Mouse (Mus musculus): ENCODE data around the gene Slc10a2. TPM values are rescaled to one million over a fixed set of nuclear protein-coding genes. Genes with fewer than 3 reads are reported as not detected.
"Not testable (repeated sequence)": the region's sequence is repeated elsewhere in the genome, so short reads cannot be mapped to it uniquely, and the experiment has no call there.

Slc10a2 gene
- not detected for total RNA-seq (2021)
- long read RNA-seq, experiment 1, result 0 reads
- long read RNA-seq, experiment 2, result 0 reads

DNA sequence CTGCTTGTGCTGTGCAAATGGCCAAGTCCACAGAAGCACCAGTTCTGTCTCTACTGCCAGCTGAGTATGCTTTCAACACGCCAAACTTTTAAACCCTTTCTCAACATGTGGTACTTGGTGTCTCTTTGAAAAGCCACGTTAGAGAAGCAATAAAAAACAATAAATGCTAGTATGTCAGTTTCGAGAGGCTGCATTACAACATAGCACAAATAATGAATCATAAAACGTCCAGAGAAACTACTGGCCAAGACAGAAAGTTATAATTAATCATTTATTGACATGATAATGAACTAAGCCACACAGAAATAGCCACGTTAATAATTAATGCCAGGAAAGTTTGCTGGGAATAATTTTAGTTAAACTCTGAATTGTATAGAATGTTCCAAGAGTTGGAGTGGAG is at the start of gene Slc10a2:
TSS of gene Slc10a2 (minus strand) at position 166 of the 400 bp plus-strand sequence.
- DNase-seq, result no peak
- intact Hi-C loops (cut with DNase I; ENCODE audit: low total_unique reads), result no loop called here

DNA sequence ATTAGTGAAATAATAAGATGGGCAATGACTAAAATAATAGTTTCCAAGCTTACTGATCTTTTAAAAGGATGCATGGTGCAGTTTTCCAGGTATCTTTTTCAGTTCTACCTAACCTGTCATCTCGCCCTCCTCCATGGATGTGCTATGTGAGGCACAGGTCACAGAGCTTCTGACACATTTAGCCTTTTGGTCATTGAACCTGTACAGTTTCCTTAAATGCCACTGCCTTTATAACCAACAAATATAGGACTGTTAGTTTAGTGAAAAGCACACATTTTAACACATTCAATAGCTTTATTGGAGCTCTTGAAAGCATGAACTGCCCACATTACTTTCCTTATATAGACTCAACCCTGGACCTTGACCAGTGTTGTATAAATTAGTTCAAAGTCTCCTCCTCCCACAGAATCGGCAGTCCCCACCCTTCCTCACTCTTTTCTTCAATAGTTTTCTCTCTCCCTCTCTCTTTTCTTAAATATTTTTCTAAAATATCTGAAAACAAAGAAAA is 24.2 kb upstream of the Slc10a2 start:
- DNase-seq, result no peak

DNA sequence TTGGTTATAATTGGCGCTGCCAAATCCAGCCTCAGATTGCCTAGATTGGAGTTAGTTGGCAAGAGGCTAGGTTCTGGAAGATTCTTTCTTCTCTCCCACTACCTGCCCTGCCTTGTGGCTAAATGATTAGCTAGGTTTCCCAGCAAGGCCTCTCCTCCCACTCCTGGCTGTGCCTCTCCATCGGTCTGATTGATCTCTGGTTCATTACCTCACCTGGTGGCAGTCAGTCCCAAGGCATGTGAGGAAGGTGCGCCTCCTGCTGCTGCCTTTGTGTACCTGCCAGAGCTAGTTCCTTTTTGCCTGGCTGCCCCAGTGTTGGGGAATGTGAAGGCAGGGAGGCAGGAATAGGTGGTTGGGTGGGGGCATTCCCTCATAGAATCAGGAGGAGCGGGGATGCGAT is 1.7 kb upstream of the Slc10a2 start:
- intact Hi-C loops (cut with DNase I; ENCODE audit: low total_unique reads), result no loop called here
- no peak for DNase-seq

More for the DNA sequence above, 24.2 kb upstream of the Slc10a2 start:
- intact Hi-C loops (cut with DNase I; ENCODE audit: low total_unique reads), result no loop called here

GRCm38 (mm10) chr8:5095392-5095791 is 9.8 kb downstream of the Slc10a2 start:
- DNase-seq, result no peak
- intact Hi-C loops (cut with DNase I; ENCODE audit: low total_unique reads), result no loop called here

DNA sequence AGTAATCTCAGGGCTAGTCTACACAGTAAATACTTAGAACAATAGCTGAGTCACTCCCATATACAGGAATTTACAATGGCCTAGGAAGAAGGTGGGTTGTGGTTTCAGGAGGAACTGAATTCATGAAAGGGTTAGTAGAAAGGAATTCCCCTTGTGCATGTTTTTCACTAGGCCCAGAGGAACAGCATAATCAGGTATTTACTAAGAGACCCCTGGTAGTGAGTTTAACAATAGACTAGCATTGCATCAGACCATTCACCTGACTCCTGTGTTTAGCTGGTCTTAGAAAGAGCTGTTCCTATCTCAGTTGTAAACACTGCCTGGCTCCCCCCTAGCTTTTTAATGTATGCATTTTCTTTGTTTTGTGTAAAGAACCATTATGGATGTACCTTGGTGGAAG is 11.2 kb downstream of the Slc10a2 start:
- intact Hi-C loops (cut with DNase I; ENCODE audit: low total_unique reads), result not testable (repeated sequence)

DNA sequence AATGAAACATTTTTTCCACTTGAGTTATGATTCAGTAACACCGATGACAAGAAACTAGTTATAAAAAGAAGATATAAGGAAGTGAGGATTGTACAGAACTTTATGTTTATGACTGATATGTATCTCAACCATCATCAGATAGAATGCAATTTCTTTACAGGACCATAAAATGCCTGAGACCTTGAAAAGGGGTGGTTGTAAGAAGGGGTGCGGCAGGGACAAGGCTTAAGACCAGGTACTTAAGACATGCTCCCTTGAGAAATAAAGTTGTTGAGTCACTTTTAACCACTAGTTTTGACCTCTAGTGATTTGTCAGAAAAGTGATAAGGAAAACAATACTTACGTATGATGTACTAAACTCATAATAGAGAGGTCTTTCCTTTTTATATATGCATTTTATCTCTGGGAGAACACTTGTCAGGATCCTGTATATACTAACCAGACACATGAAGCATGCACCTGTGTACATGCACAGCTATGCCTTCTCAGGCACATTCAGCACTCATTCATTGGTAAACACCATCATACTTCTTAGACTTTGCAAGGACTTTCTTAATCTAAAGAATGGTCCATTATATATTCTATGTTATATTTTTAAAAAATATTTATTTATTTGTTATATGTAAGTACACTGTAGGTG is 31.4 kb downstream of the Slc10a2 start:
- no peak for DNase-seq
- intact Hi-C loops (cut with DNase I; ENCODE audit: low total_unique reads), result no loop called here

More for the DNA sequence above, 11.2 kb downstream of the Slc10a2 start:
- DNase-seq, result not testable (repeated sequence)

DNA sequence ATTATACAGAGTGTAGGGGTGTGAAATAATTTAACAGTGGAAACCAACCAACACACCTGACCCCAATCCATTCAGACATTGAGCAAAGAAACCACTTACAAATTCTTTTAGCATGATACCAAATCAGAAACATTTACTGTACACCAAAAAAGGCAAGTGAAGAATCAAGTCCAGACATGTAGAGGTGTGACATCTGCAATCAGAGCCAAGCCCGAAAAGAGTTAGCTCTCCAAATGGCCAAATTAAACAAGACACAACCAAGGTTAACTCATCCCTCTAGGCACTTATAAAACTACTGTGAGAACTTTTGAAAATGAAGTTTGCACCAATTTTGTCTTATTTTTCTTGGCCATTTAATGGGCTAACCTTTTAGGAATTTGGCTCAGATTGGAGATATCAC is 46.3 kb downstream of the Slc10a2 start:
- DNase-seq, result no peak
- intact Hi-C loops (cut with DNase I; ENCODE audit: low total_unique reads), result no loop called here

DNA sequence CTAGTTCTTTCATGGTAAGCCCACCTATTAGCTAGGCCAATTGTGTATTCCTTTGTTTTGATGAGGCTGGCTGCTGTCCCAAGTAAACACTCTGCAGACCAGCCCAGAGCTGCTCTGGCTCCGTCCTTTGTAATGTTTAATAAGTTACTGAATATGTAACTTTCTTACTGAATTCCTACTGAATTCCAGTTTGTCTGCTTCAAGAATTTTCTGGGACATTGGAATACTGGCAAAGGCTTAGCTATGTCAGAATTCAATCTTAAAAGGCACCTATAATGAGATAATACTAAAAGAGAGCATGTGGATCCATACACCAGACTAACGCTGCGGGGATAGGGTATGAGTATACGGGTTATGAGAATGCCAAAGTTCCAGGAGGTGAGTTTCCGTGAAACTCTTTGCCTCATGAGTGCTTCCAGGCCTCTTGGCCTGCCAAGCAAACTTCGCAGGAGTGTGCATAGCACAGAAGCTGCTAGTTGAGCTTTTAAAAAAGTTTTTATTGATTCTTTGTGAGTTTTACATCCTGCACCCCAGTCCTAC is 60.7 kb downstream of the Slc10a2 start:
- intact Hi-C loops (cut with DNase I; ENCODE audit: low total_unique reads); DNase-seq: not testable (repeated sequence)

DNA sequence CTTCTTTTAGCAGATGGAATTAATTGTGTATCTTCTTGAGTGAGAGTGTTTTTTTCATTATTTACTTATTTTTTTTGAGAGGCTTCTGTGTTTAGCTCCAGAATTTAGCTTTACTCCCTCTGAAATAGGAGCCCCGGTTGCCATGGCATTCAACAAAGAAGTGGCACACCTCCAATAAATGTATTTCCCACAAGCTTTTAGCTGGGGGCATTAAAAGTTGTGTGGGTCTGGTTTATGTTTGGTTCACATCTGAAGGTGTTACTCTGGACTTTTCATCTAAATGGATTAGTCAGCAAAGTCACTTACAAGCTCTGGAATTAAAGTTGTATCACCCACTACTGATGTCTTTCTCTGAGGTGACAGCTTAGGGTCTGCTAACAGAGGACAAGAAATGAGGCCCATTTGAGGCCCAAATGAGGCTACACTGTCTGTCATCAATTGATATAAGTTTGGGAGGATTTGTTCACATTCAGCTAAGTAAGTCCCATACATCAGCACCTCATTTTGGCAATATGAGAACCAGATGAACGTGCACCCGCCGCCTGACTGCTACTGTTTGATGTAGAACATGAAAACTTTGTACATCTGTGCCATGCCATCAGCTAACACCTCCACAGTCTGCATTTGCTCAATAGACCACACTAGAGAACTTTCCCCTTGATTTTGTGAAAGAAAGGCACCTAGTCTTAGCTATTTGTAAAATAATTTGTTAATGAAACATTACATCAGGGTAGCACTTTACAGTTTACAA is 66.2 kb downstream of the Slc10a2 start:
- intact Hi-C loops (cut with DNase I; ENCODE audit: low total_unique reads), result no loop called here

More for the DNA sequence above, 66.2 kb downstream of the Slc10a2 start:
- no peak for DNase-seq

Measured in gastrocnemius, postnatal 14 days (tissue).